Mouse (Mus musculus): ENCODE measurements around the gene Sfxn4.

DNA sequence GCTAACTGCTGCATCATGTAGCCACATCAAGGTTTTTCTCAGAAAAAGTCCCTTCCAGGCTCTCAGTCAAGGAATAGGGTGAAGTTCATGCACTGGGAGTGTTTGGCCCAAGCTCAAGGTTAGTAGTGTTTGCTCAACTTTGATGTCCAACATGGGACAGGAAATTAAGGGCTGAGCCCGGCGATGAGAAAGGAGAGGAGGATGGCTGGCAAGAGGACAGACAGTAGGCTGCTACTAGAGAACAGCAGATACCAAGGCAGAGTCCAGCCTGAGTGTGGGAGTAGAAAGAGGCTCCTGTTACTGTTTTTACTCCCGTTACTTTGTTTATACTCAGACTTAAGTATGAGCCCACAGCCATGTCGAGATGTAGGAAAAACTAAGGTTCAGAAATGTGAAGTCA is 12.2 kb upstream of the Sfxn4 start:
- no peak for TF ChIP-seq ETS1 (conservative IDR thresholded peaks at IDR 0.05; ENCODE audit: low read depth, low read length)
- TF ChIP-seq POLR2A (IDR thresholded peaks at IDR 0.05; ENCODE audit: low read depth, low read length): no peak
- TF ChIP-seq JUN (IDR thresholded peaks at IDR 0.05; ENCODE audit: insufficient read depth, low read depth, low read length): no peak
- no peak for TF ChIP-seq TBP (conservative IDR thresholded peaks at IDR 0.05; ENCODE audit: low read depth, low read length)
- no peak for TF ChIP-seq CTCF (conservative IDR thresholded peaks at IDR 0.05 in 1 of 2, IDR thresholded peaks at IDR 0.05 in 1 of 2; ENCODE audit: low read depth in 2 of 2, low read length in 2 of 2)
- TF ChIP-seq SMC3 (IDR thresholded peaks at IDR 0.05; ENCODE audit: low read depth, low read length): no peak
- TF ChIP-seq GABPA (IDR thresholded peaks at IDR 0.05; ENCODE audit: insufficient replicate concordance, low read depth, low read length): no peak
